8 mouse cellular contexts compared by ENCODE assay signal in the genomic region with DNA sequence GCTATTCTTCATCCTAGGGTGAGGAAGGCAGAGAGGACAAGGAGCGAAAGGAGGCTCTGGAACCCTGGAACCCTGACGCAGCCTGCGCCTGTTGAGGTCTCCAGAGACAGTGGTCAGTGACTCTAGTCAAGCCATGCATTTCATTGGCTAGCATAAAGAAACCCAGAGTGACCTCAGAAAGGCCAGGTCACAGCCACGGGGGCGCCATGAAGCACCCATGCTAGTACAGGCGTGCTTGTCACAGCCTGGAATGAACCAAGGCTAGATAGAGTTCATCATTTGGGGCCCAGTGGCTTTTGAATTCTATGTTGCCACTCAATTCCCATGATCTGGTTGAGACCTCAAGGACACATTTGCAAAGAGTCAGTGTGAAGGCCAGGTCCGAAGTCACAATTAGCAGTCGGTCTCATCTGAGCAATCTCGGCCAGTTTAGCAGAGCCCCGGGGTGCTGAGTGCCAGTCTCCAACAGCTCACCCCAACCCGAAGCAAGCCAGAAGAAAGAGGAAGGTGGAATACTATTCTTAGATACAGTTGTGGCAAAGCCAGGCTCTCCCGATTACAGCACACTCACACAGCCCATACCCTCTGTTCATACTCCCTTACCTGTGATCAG. TPM values are rescaled to one million over a fixed set of nuclear protein-coding genes. Genes with fewer than 3 reads are reported as not detected.
DNase-seq lines count a peak whose midpoint lies in the region; ATAC-seq lines count a peak whose summit lies in the region.

No protein-coding gene starts in this region.

- H3K4me2 ChIP-seq in embryonic facial prominence, embryonic 11.5 days (ENCODE audit: low read depth, low read length): no peak overlapping the region
- H3K4me2 ChIP-seq in hindbrain, embryonic 14.5 days (replicated peaks): peak overlapping the region; percentile 6; the same call in 1 of the 2 replicates

- intact Hi-C loops in left cerebral cortex, postnatal 10 days (cut with DNase I): no loop called here

- peak; percentile 52 for DNase-seq in layer of hippocampus, adult 9-11 months
- no peak for DNase-seq in layer of hippocampus, adult 9-10 months (ENCODE audit: low spot score)
- DNase-seq in embryonic facial prominence, embryonic 11.5 days (ENCODE audit: low spot score): no peak
- no peak for DNase-seq in hindbrain, embryonic 14.5 days (ENCODE audit: low spot score)
- no peak for DNase-seq in left cerebral cortex, postnatal 10 days (ENCODE audit: extremely low spot score in 1 of 2, low spot score in 2 of 2)
- no peak for DNase-seq in gastrocnemius, postnatal 10 days
- no peak for DNase-seq in urinary bladder, adult 2 months (ENCODE audit: low spot score)

- H3K36me3 ChIP-seq in embryonic facial prominence, embryonic 11.5 days (replicated peaks; ENCODE audit: control insufficient read depth, insufficient read depth, low read depth, low read length): no peaks in the 10 kb centered on the region
- no peaks in the 10 kb centered on the region for H3K36me3 ChIP-seq in hindbrain, embryonic 14.5 days (replicated peaks; ENCODE audit: control insufficient read depth, insufficient read depth)
- H3K36me3 ChIP-seq in megakaryocyte, embryonic 14.5 days (replicated peaks; ENCODE audit: low read length): no peaks in the 10 kb centered on the region

- H3K4me1 ChIP-seq in embryonic facial prominence, embryonic 11.5 days (ENCODE audit: control insufficient read depth, insufficient read depth, low read length): no peaks in the 10 kb centered on the region
- H3K4me1 ChIP-seq in hindbrain, embryonic 14.5 days (replicated peaks; ENCODE audit: control insufficient read depth, insufficient read depth, low read length): no peaks in the 10 kb centered on the region
- peaks cover 51% of the 10 kb centered on the region for H3K4me1 ChIP-seq in megakaryocyte, embryonic 14.5 days

- no peaks in the 10 kb centered on the region for H3K9me3 ChIP-seq in embryonic facial prominence, embryonic 11.5 days (replicated peaks; ENCODE audit: control insufficient read depth, low read length)
- no peaks in the 10 kb centered on the region for H3K9me3 ChIP-seq in hindbrain, embryonic 14.5 days (ENCODE audit: control insufficient read depth, low read length)
- H3K9me3 ChIP-seq in megakaryocyte, embryonic 14.5 days: no peaks in the 10 kb centered on the region

- no peaks in the 10 kb centered on the region for H3K27me3 ChIP-seq in embryonic facial prominence, embryonic 11.5 days (ENCODE audit: control insufficient read depth, insufficient read depth, low read length)
- H3K27me3 ChIP-seq in hindbrain, embryonic 14.5 days (ENCODE audit: control insufficient read depth, insufficient read depth, low read length): no peaks in the 10 kb centered on the region
- peaks cover 88% of the 10 kb centered on the region for H3K27me3 ChIP-seq in megakaryocyte, embryonic 14.5 days (replicated peaks)

- 84% methylated on average over 12 of the region's 12 CpGs for WGBS in embryonic facial prominence, embryonic 11.5 days
- 87% methylated on average over 12 of the region's 12 CpGs for WGBS in hindbrain, embryonic 14.5 days

- peak overlapping the region; percentile 6; the same call in 1 of the 2 replicates for H3K4me3 ChIP-seq in embryonic facial prominence, embryonic 11.5 days (ENCODE audit: low read depth, low read length)
- H3K4me3 ChIP-seq in hindbrain, embryonic 14.5 days (replicated peaks; ENCODE audit: low read length): no peak overlapping the region
- H3K4me3 ChIP-seq in megakaryocyte, embryonic 14.5 days (replicated peaks): peak overlapping the region; percentile 87

- H3K27ac ChIP-seq in embryonic facial prominence, embryonic 11.5 days (replicated peaks; ENCODE audit: low read depth, low read length): no peak overlapping the region
- H3K27ac ChIP-seq in hindbrain, embryonic 14.5 days: no peak overlapping the region

- H3K9ac ChIP-seq in embryonic facial prominence, embryonic 11.5 days (replicated peaks; ENCODE audit: low read length): peak overlapping the region; percentile 34; the same call in 1 of the 2 replicates
- no peak overlapping the region for H3K9ac ChIP-seq in hindbrain, embryonic 14.5 days

- no peak for ATAC-seq in embryonic facial prominence, embryonic 11.5 days (replicated peaks; ENCODE audit: insufficient number of reproducible peaks, low FRiP score, low TSS enrichment, low read depth)
- ATAC-seq in hindbrain, embryonic 14.5 days (ENCODE audit: low FRiP score): no peak

RNA-seq across cellular contexts. Expression of gene Sh3tc1, which starts 11.3 kb away (rescaled TPM):
- 2.9 TPM in 2 replicates for polyA plus RNA-seq in embryonic facial prominence, embryonic 11.5 days (2014; fragmentation: Nextera tagmentation; extraction: Ambion mirVana)
- polyA plus RNA-seq in hindbrain, embryonic 14.5 days (2014; fragmentation: Nextera tagmentation; extraction: Ambion mirVana): 2.5 and 3.0 TPM in 2 replicates
- polyA plus RNA-seq in megakaryocyte, embryonic 14.5 days (2012; ENCODE audit: insufficient read depth, low replicate concordance): 1.7 and 2.6 TPM in 2 replicates
- 1 to 10 TPM; 2.8 to 4.1 TPM for total RNA-seq in left cerebral cortex, postnatal 10 days (2021)
- total RNA-seq in gastrocnemius, postnatal 10 days (2021): 1 to 10 TPM; 3.7 to 5.2 TPM
- polyA plus RNA-seq in urinary bladder, adult 2 months (2012; rRNA removed): 2.4 and 3.2 TPM in 2 replicates

RNA-seq across cellular contexts. Expression of gene Ablim2, which starts 29.2 kb away (rescaled TPM):
- 0.20 and 0.55 TPM in 2 replicates for polyA plus RNA-seq in embryonic facial prominence, embryonic 11.5 days (2014; fragmentation: Nextera tagmentation; extraction: Ambion mirVana)
- polyA plus RNA-seq in hindbrain, embryonic 14.5 days (2014; fragmentation: Nextera tagmentation; extraction: Ambion mirVana): 19.9 and 22.3 TPM in 2 replicates
- 0.28 TPM in 1 of 2 replicates, not detected in the other for polyA plus RNA-seq in megakaryocyte, embryonic 14.5 days (2012; ENCODE audit: insufficient read depth, low replicate concordance)
- 10 to 100 TPM; 73.1 to 80.7 TPM for total RNA-seq in left cerebral cortex, postnatal 10 days (2021)
- 10 to 100 TPM; 51.3 to 68.7 TPM for total RNA-seq in gastrocnemius, postnatal 10 days (2021)
- polyA plus RNA-seq in urinary bladder, adult 2 months (2012; rRNA removed): 3.7 and 4.4 TPM in 2 replicates

RNA-seq across cellular contexts. Expression of gene Htra3, which starts 48.9 kb away (rescaled TPM):
- polyA plus RNA-seq in embryonic facial prominence, embryonic 11.5 days (2014; fragmentation: Nextera tagmentation; extraction: Ambion mirVana): 3.6 and 4.4 TPM in 2 replicates
- 17.2 and 18.1 TPM in 2 replicates for polyA plus RNA-seq in hindbrain, embryonic 14.5 days (2014; fragmentation: Nextera tagmentation; extraction: Ambion mirVana)
- polyA plus RNA-seq in megakaryocyte, embryonic 14.5 days (2012; ENCODE audit: insufficient read depth, low replicate concordance): 1.2 and 1.9 TPM in 2 replicates
- total RNA-seq in left cerebral cortex, postnatal 10 days (2021): 10 to 100 TPM; 14.0 to 14.9 TPM
- 10 to 100 TPM; 48.0 to 61.7 TPM for total RNA-seq in gastrocnemius, postnatal 10 days (2021)
- polyA plus RNA-seq in urinary bladder, adult 2 months (2012; rRNA removed): 90.2 and 126 TPM in 2 replicates
